Mouse (Mus musculus) thymus, adult 2 months (tissue): ENCODE results near the gene Srrm3. TPM values are rescaled to one million over a fixed set of nuclear protein-coding genes. Genes with fewer than 3 reads are reported as not detected.
A peak's percentile ranks its signal among the peaks of the same experiment; 100 is the strongest.

Experiments used
- DNase-seq: peaks from one replicate; pipeline ENCODE4 v3.0.0; 2021
- H3K27ac ChIP-seq: fragments of 200-500 bp; 2 replicates; pipeline ENCODE4 v1.5.1; 2012; ENCODE audit warnings: low read length, control low read depth; ENCODE audit not compliant: control insufficient read depth, insufficient read depth
- H3K27me3 ChIP-seq: fragments of 200-500 bp; 2 replicates; pipeline ENCODE4 v1.6.1; 2012; ENCODE audit warnings: mild to moderate bottlenecking, low read length, moderate library complexity, mixed read lengths; ENCODE audit not compliant: control insufficient read depth, insufficient read depth
- H3K36me3 ChIP-seq: fragments of 200-500 bp; 2 replicates; pipeline ENCODE4 v1.6.1; 2012; ENCODE audit warnings: mild to moderate bottlenecking, low read length, moderate library complexity; ENCODE audit not compliant: control insufficient read depth, insufficient read depth
- H3K4me1 ChIP-seq: fragments of 200-500 bp; replicated peaks from 2 replicates; pipeline ENCODE4 v1.6.1; 2012; ENCODE audit warnings: low read length; ENCODE audit not compliant: control insufficient read depth, insufficient read depth
- H3K4me3 ChIP-seq: fragments of 200-500 bp; 2 replicates; pipeline ENCODE4 v1.5.1; 2012; ENCODE audit warnings: mild to moderate bottlenecking, low read length, control low read depth, moderate library complexity; ENCODE audit not compliant: control insufficient read depth, insufficient read depth
- CTCF ChIP-seq: fragments of 200-500 bp; IDR thresholded peaks from 2 replicates; pipeline ENCODE4 v1.5.1; 2012; ENCODE audit warnings: mild to moderate bottlenecking, control low read depth, low read length, moderate library complexity, borderline replicate concordance; ENCODE audit not compliant: control insufficient read depth, poor library complexity, insufficient read depth; ENCODE audit errors: extremely low read depth
- POLR2A ChIP-seq: fragments of 200-500 bp; IDR thresholded peaks from 2 replicates; pipeline ENCODE4 v1.6.1; 2012; ENCODE audit warnings: mild to moderate bottlenecking, low read length, control low read depth, moderate library complexity; ENCODE audit not compliant: control insufficient read depth, poor library complexity, insufficient read depth; ENCODE audit errors: extremely low read depth
- WGBS: fragments of 180-500 bp; shearing (Covaris S2); methylation state at CpG from one replicate; pipeline ENCODE4 v1.1.7; 2018; 5-methylcytosine and 5-hydroxymethylcytosine counted together
- polyA plus RNA-seq: library from polyadenylated mRNA; depleted of rRNA; stranded (reverse); fragments of >200 nt; gene quantifications from 2 replicates; pipeline ENCODE4 v1.2.3, GENCODE M21; 2012

Gene Srrm3
- polyA plus RNA-seq, 1 experiment, result 0.28 TPM

DNA sequence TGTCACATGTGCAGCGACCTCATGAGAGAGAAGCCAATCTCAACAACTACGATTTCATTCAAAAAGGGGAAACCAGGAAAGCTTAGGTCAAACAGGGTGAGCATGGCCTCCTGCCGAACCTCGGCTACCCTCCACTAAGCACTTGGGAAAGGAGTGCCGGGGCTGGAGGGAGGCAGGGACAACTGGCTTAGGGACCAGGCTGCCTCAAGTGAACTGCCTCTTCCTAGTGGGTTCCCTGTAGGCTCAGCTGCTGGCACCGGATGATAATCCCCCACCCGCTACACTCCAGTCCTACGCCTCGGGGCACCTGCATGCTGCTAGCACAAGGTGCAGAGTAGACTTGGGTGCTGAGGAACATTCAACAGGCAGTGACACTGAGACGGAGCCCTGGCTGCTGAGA is 103.0 kb downstream of the Srrm3 start:
- no peak for DNase-seq
- WGBS, result 93% methylated on average over 10 of the region's 10 CpGs
- no peak overlapping the region for H3K27ac ChIP-seq
- H3K36me3 ChIP-seq, result peaks cover 22% of the 10 kb centered on the region
- no peaks in the 10 kb centered on the region for H3K27me3 ChIP-seq
- TF ChIP-seq POLR2A (no peak), CTCF (no peak)
- H3K4me1 ChIP-seq, result peaks cover 13% of the 10 kb centered on the region
- no peak overlapping the region for H3K4me3 ChIP-seq

GRCm38 (mm10) chr5:135910813-135911212 is 104.1 kb downstream of the Srrm3 start:
- WGBS, result 96% methylated on average over 25 of the region's 25 CpGs
- DNase-seq, result no peak
- H3K27me3 ChIP-seq, result no peaks in the 10 kb centered on the region
- peaks cover 13% of the 10 kb centered on the region for H3K4me1 ChIP-seq
- peaks cover 22% of the 10 kb centered on the region for H3K36me3 ChIP-seq
- TF ChIP-seq CTCF, result no peak
- TF ChIP-seq POLR2A, result no peak
- no peak overlapping the region for H3K27ac ChIP-seq
- no peak overlapping the region for H3K4me3 ChIP-seq

- no peaks in the 10 kb centered on the region for H3K27me3 ChIP-seq
- H3K4me1 ChIP-seq, result peaks cover 13% of the 10 kb centered on the region
- no peak for DNase-seq
- 88% methylated on average over 11 of the region's 11 CpGs for WGBS
- no peak overlapping the region for H3K4me3 ChIP-seq
- no peak overlapping the region for H3K27ac ChIP-seq
- peaks cover 22% of the 10 kb centered on the region for H3K36me3 ChIP-seq
- TF ChIP-seq POLR2A (no peak), CTCF (no peak)
Observed at GRCm38 (mm10) chr5:135911633-135912220, 105.0 kb downstream of the Srrm3 start.

DNA sequence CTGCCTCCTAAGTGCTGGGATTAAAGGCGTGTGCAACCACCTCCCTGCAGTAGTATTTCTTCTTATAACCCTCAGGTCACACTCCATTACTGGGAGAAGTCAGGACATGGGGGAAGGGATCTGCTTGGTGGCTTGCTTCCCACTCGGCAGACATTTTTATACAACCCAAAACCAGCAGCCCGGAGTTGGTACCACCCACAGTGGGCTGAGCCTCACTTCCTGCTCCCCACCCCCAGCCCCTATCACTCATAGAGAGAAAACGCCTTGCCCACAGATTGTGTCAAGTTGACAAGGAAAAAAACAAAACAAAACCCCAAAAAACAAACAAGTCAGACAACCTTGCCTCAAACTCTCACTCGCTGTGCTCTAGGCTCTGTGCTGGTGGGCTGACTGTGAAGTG is 106.5 kb downstream of the Srrm3 start:
- Histone ChIP-seq H3K27ac (peak overlapping the region; percentile 15; the same call in 1 of the 2 replicates), H3K36me3 (peaks cover 22% of the 10 kb centered on the region), H3K4me1 (peaks cover 13% of the 10 kb centered on the region), H3K4me3 (no peak overlapping the region), H3K27me3 (no peaks in the 10 kb centered on the region)
- DNase-seq, result no peak
- 49% methylated on average over 5 of the region's 5 CpGs for WGBS
- TF ChIP-seq POLR2A, result no peak
- no peak for TF ChIP-seq CTCF

GRCm38 (mm10) chr5:135914156-135914555 is 107.5 kb downstream of the Srrm3 start:
- Histone ChIP-seq H3K27me3 (no peaks in the 10 kb centered on the region), H3K27ac (no peak overlapping the region), H3K4me3 (no peak overlapping the region), H3K36me3 (peaks cover 18% of the 10 kb centered on the region), H3K4me1 (peaks cover 13% of the 10 kb centered on the region)
- WGBS, result 82% methylated on average over 6 of the region's 6 CpGs
- DNase-seq, result no peak
- no peak for TF ChIP-seq CTCF
- TF ChIP-seq POLR2A, result no peak

DNA sequence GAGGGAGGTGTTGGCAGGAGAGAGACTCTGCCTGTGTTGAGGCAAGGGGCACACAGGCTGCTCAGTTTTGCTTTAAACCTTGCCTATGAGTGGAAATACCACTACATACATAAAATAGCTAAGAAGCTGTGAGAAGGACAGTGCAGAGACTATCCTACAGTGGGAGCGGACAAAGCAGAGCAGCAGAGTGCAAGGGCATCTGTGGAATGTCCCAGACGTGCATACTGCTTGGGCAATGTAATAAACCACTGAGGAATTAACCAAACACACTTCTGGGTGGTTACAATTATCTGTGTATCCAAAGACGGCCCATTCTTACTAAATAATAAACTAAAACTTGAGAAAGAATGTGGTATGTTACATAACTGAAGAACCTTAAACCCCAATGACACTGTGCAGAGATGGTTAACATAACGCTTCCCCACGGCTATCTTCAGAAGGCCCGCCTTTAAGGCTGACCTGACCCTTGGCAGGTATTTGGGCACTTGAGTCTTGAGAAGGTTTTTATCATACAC is 109.4 kb downstream of the Srrm3 start:
- DNase-seq, result no peak
- 96% methylated on average over 6 of the region's 6 CpGs for WGBS
- H3K27ac ChIP-seq, result no peak overlapping the region
- peaks cover 5% of the 10 kb centered on the region for H3K36me3 ChIP-seq
- no peak for TF ChIP-seq CTCF
- no peak for TF ChIP-seq POLR2A
- no peak overlapping the region for H3K4me3 ChIP-seq
- H3K4me1 ChIP-seq, result peaks cover 13% of the 10 kb centered on the region
- no peaks in the 10 kb centered on the region for H3K27me3 ChIP-seq
